Mouse (Mus musculus) lung, postnatal 14 days (tissue): ENCODE measurements around the gene App.
A peak's percentile ranks its signal among the peaks of the same experiment; 100 is the strongest.

Experiments used
- DNase-seq: peaks from one replicate; pipeline ENCODE4 v3.0.0; 2021

App gene

GRCm38 (mm10) chr16:85173373-85174081, at the start of gene App:
TSS of gene App (minus strand) at chr16:85173766.
- peak; percentile 95 for DNase-seq

- no peak for DNase-seq
These were observed 42.3 kb upstream of the App start for GRCm38 (mm10) chr16:85215846-85216245.

GRCm38 (mm10) chr16:85215173-85215572, 41.6 kb upstream of the App start:
- no peak for DNase-seq

- peak; percentile 5 for DNase-seq
These were observed 22.1 kb upstream of the App start for GRCm38 (mm10) chr16:85195622-85196021.

- DNase-seq: no peak
These were observed 21.6 kb upstream of the App start for GRCm38 (mm10) chr16:85195167-85195566.

GRCm38 (mm10) chr16:85181502-85181901, 7.9 kb upstream of the App start:
- DNase-seq: no peak

GRCm38 (mm10) chr16:85180710-85181109, 7.1 kb upstream of the App start:
- no peak for DNase-seq

- peak; percentile 64 for DNase-seq
These were observed 3.1 kb upstream of the App start for GRCm38 (mm10) chr16:85176666-85177065.

GRCm38 (mm10) chr16:85172571-85173372, 794 bp downstream of the App start:
- DNase-seq: peak; percentile 71

- DNase-seq: peak; percentile 33
These were observed 1.5 kb downstream of the App start for GRCm38 (mm10) chr16:85171976-85172570.

- no peak for DNase-seq
These were observed 2.6 kb downstream of the App start for GRCm38 (mm10) chr16:85170826-85171510.

GRCm38 (mm10) chr16:85168821-85169220, 4.7 kb downstream of the App start:
- no peak for DNase-seq

GRCm38 (mm10) chr16:85166205-85166604, 7.4 kb downstream of the App start:
- DNase-seq: no peak

GRCm38 (mm10) chr16:85165631-85166030, 7.9 kb downstream of the App start:
- no peak for DNase-seq

- no peak for DNase-seq
These were observed 8.4 kb downstream of the App start for GRCm38 (mm10) chr16:85165177-85165576.

- DNase-seq: no peak
These were observed 10.8 kb downstream of the App start for GRCm38 (mm10) chr16:85162779-85163178.

GRCm38 (mm10) chr16:85160140-85160539, 13.4 kb downstream of the App start:
- no peak for DNase-seq

GRCm38 (mm10) chr16:85157796-85158546, 15.6 kb downstream of the App start:
- DNase-seq: no peak

GRCm38 (mm10) chr16:85157156-85157555, 16.4 kb downstream of the App start:
- no peak for DNase-seq

- no peak for DNase-seq
These were observed 17.7 kb downstream of the App start for GRCm38 (mm10) chr16:85155836-85156235.

- DNase-seq: no peak
These were observed 21.1 kb downstream of the App start for GRCm38 (mm10) chr16:85152457-85152856.

GRCm38 (mm10) chr16:85151681-85152080, 21.9 kb downstream of the App start:
- no peak for DNase-seq
